Mouse (Mus musculus) heart, embryonic 15.5 days (tissue): Measurements from ENCODE around the gene Ubqln4. TPM values are rescaled to one million over a fixed set of nuclear protein-coding genes. Genes with fewer than 3 reads are reported as not detected.

Experiments
- ATAC-seq: fragments of 200-750 bp; cut with Nextera tagmentation; replicated peaks from 2 replicates; pipeline ENCODE4 v1.8.0; 2017; ENCODE audit warnings: low read depth, moderate TSS enrichment; ENCODE audit not compliant: insufficient number of reproducible peaks, insufficient read depth, low FRiP score
- H3K27ac ChIP-seq: fragments of 300-500 bp; sonication (generic); 2 replicates; pipeline ENCODE4 v1.5.1; 2015; ENCODE audit warnings: mild to moderate bottlenecking, inconsistent platforms
- H3K27me3 ChIP-seq: fragments of 300-500 bp; sonication (generic); 2 replicates; pipeline ENCODE4 v1.6.1; 2015; ENCODE audit warnings: inconsistent platforms
- H3K36me3 ChIP-seq: fragments of 300-500 bp; sonication (generic); 2 replicates; pipeline ENCODE4 v1.6.1; 2015; ENCODE audit warnings: mild to moderate bottlenecking, inconsistent platforms
- H3K4me1 ChIP-seq: fragments of 300-500 bp; sonication (generic); replicated peaks from 2 replicates; pipeline ENCODE4 v1.6.1; 2015; ENCODE audit warnings: inconsistent platforms
- H3K4me2 ChIP-seq: fragments of 300-500 bp; sonication (generic); 2 replicates; pipeline ENCODE4 v1.6.1; 2015; ENCODE audit warnings: inconsistent platforms, mild to moderate bottlenecking, moderate library complexity
- H3K4me3 ChIP-seq: fragments of 300-500 bp; sonication (generic); 2 replicates; pipeline ENCODE4 v1.5.1; 2015; ENCODE audit warnings: mild to moderate bottlenecking, inconsistent platforms
- H3K9ac ChIP-seq: fragments of 300-500 bp; sonication (generic); 2 replicates; pipeline ENCODE4 v1.6.1; 2015; ENCODE audit warnings: mild to moderate bottlenecking, inconsistent platforms
- H3K9me3 ChIP-seq: fragments of 300-500 bp; sonication (generic); replicated peaks from 2 replicates; pipeline ENCODE4 v1.6.1; 2016; ENCODE audit warnings: inconsistent platforms
- WGBS: fragments of 180-500 bp; shearing (Covaris S2); methylation state at CpG from one replicate; pipeline ENCODE4 v1.1.7; 2015; ENCODE audit warnings: mixed read lengths; 5-methylcytosine and 5-hydroxymethylcytosine counted together
- polyA plus RNA-seq: library from polyadenylated mRNA; unstranded; fragments of >200 nt; fragmentation: Nextera tagmentation; extraction: Ambion mirVana; gene quantifications from 2 replicates; pipeline ENCODE4 v1.2.1, GENCODE M21; 2015

Gene Ubqln4
- polyA plus RNA-seq, 1 experiment from 2014 or later = 30.0 TPM

DNA sequence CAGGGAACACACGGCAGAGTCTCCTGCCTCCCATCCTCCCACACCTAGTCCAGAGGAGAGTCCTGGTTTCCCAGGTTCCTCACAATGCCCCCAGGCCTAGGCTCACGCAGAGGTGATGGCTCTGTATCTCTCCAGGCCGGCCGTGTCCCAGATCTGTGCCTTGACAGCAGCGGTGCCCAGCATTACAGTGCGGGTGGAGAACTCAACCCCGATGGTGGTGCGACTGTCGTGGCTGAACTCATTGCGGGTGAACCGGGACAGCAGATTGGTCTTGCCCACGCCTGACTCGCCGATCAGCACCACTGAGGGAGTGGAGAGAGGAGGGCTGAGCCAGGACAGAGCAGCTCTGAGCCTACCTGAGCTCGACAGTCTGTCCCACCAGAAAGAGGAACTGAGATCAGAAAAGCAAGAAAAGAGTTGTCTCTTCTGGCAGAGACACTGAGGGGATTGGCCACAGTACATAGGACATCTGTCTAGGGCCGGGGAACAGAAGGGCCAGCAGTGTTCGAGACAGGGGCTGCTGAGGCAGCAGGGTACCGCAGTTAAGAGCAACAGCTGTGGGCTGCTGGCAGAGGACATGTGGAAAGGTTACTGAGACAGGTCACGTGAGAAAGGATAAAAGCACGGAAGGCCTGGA lies 8.5 kb upstream of the Ubqln4 start:
- Histone ChIP-seq H3K4me2 (no peak overlapping the region), H3K27ac (no peak overlapping the region), H3K4me3 (no peak overlapping the region), H3K36me3 (no peaks in the 10 kb centered on the region; the same call in 1 of the 2 replicates), H3K27me3 (no peaks in the 10 kb centered on the region), H3K9ac (no peak overlapping the region), H3K9me3 (no peaks in the 10 kb centered on the region), H3K4me1 (peaks cover 8% of the 10 kb centered on the region)
- 61% methylated on average over 20 of the region's 20 CpGs for WGBS
- ATAC-seq = no peak

DNA sequence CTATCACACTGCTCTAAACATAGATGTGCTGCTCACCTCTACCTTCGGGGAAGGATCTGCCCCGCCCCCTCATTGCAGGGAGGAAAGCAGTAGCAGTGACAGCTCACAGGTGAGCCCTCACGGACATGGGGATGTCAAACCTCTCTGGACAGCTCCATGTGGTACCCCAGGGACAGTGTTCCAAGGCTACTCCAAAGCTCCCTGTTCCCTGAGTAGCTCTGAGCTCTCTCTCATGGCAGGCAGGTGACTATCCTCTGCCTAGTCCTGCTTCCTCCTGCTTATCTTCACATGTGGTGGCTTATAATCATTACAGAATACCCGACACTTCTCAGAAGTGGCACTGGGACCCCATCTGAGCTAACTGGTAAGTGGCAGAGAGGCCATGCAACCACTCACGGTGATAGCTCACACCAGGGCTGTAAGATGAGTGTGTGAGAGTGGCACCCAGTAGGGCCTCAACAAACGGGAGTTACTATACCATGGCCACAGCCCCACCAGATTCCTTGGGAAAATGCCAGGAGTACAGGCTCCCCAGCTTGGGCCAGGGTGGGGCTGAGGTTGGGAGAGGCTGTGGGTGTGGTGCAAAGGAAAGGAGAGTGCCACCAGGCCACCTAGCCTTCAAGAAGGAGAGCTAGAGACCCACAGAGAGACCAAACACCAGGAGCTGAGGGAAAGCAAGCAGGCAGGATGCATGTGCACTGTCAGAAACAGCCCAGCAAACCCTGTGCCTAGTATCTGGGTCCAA lies 6.7 kb upstream of the Ubqln4 start:
- H3K4me1 ChIP-seq = peaks cover 10% of the 10 kb centered on the region
- H3K27me3 ChIP-seq = no peaks in the 10 kb centered on the region
- ATAC-seq = no peak
- 60% methylated on average over 6 of the region's 6 CpGs for WGBS
- no peak overlapping the region for H3K27ac ChIP-seq
- no peak overlapping the region for H3K4me2 ChIP-seq
- H3K36me3 ChIP-seq = no peaks in the 10 kb centered on the region
- no peaks in the 10 kb centered on the region for H3K9me3 ChIP-seq
- H3K4me3 ChIP-seq = no peak overlapping the region
- H3K9ac ChIP-seq = no peak overlapping the region

DNA sequence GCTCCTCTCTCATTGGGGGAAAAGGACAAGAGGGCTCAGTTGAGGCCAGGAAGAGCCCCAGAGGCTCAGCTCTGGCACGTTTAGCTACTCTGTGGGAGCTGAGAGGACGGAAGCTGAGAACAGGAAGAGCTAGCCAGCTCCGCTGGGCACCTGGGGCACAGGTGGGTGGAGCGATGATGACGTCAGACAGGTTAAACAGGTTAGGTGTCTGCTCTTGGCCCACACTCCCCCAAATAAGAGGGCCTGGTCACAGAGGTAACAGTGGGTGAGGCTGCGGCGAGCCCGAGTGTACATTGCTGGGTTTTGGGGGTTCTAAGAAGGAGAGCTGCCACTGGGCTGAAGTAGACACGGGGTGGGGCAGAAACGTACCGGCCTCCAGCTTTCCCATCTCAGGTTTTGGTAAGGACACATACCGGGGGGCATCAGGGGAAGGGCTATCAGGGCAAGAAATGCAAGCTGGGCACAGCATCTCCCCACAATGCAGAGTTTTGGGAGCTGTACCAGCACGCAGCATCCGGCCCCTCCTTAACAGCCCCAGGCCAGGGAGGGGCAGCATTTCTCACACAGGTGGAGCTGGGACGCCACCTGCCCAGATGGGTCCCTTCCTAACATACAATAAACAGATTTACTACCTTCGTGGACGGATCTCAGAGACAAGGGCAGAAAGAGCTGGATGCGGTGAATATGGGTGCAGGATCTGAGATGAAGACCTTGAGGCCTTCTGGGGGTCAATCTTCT lies 5.2 kb upstream of the Ubqln4 start, which contains the start of gene Rab25:
Gene Rab25, minus strand, starts transcription at position 121 of the 738 bp plus-strand sequence.
- H3K27me3 ChIP-seq = no peaks in the 10 kb centered on the region
- ATAC-seq = no peak
- no peak within 1 kb of the TSS for H3K27ac ChIP-seq
- peaks cover 13% of the 10 kb centered on the region for H3K4me1 ChIP-seq
- no peaks in the 10 kb centered on the region for H3K36me3 ChIP-seq
- no peaks in the 10 kb centered on the region for H3K9me3 ChIP-seq
- no peak within 1 kb of the TSS for H3K9ac ChIP-seq
- H3K4me3 ChIP-seq = no peak within 1 kb of the TSS
- 60% methylated on average over 18 of the region's 18 CpGs for WGBS
- no peak within 1 kb of the TSS for H3K4me2 ChIP-seq

DNA sequence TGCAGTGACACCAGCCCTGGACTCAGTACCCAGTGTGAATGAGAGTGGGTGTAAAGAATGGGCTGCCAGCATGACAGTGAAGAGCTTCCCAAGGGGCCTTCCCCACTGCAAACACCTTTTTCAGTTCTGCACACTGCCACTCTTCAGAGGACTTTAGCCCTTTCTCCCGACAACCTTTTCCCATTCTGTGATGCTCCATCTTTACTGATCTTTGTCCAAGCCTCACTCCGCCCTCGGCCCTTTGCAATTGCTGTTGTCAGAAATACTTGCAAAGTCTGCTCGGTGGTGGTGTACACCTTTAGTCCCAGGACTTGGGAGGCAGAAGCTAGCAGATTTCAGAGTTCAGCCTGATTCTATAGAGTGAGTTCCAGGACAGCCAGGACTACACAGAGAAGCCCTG lies 2.0 kb upstream of the Ubqln4 start:
- peaks cover 23% of the 10 kb centered on the region for H3K4me1 ChIP-seq
- no peak overlapping the region for H3K27ac ChIP-seq
- H3K27me3 ChIP-seq = no peaks in the 10 kb centered on the region
- 79% methylated on average over 4 of the region's 4 CpGs for WGBS
- H3K9ac ChIP-seq = no peak overlapping the region
- no peak overlapping the region; the same call in 1 of the 2 replicates for H3K4me3 ChIP-seq
- no peaks in the 10 kb centered on the region for H3K9me3 ChIP-seq
- peaks cover 13% of the 10 kb centered on the region for H3K36me3 ChIP-seq
- no peak for ATAC-seq
- peak overlapping the region; percentile 88 for H3K4me2 ChIP-seq

DNA sequence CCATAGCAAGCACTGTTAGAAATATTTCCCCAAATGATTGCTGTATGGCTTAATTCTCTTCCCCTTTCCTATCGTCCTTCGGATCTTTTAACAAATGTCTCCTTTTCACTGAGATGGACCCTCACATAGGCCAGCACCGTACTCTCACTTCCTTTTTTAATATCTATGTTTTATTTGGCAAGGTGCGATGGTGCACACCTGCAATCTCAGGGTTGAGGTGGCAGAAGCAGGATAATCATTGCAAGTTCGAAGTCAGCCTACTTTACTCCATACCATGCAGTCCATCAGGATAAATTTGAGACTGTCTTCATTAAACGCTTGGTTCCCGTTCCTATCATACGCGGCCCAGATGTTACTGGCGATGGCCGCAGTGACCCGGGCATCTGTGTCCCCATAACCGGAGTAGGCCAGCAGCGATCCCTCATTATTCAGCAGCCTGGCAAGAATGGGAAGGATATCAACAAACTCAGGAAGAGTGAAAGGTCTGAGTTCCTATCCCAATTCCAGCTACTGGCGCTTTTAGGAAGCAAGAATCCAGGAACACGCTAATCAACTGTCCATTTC lies 1.4 kb upstream of the Ubqln4 start:
- H3K4me3 ChIP-seq = peak overlapping the region; percentile 96
- peak overlapping the region; percentile 99 for H3K27ac ChIP-seq
- peaks cover 23% of the 10 kb centered on the region for H3K4me1 ChIP-seq
- no peaks in the 10 kb centered on the region for H3K9me3 ChIP-seq
- peaks cover 19% of the 10 kb centered on the region for H3K36me3 ChIP-seq
- no peak for ATAC-seq
- peak overlapping the region; percentile 88 for H3K4me2 ChIP-seq
- H3K27me3 ChIP-seq = no peaks in the 10 kb centered on the region
- 16% methylated on average over 16 of the region's 16 CpGs for WGBS
- H3K9ac ChIP-seq = peak overlapping the region; percentile 81

DNA sequence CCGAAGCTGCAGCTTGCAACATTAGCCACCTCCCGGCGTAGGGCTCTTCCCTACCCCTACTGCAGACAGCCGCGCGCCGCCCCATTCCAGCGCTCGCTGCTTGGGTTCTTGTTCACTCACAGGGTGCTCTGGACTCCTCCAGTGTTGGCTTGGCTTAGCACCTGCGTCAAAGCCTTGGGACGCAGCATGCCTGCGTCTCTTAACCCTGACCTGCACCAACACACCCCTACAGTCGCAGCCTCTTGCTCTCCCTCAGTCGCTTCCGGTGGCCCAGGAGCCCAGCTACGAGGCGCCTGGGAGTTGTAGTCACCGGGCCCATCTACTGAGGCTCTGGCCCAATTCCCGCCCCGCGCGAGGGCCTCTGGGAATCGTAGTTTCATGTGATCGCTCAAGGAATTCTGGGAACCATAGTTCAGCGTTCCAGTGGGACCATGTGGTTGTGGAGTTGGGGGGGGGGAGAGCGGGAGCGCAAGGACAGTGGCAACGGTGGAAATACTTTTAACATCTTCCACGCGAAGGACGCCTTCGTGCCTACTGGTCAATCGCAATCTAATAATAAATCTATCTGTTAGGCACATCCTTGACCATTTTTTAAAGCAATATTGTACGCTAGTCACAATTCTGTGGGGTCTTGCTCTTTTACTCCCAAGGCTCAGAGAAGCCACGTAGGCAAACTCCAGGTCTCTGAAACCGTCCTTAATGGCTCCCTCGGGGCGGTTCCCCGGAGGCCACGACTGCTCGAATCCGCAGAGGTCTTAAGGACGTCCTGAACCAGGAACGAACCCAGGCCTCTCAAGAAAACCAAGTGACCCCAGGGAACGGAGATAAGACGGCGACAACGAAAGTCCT lies 658 bp upstream of the Ubqln4 start, which contains the start of gene Lamtor2:
Gene Lamtor2, minus strand, starts transcription at position 399 of the 849 bp plus-strand sequence.
- peak within 1 kb of the TSS; percentile 88 for H3K4me2 ChIP-seq
- peak; percentile 87 for ATAC-seq
- no peaks in the 10 kb centered on the region for H3K27me3 ChIP-seq
- H3K9me3 ChIP-seq = no peaks in the 10 kb centered on the region
- H3K4me1 ChIP-seq = peaks cover 23% of the 10 kb centered on the region
- H3K4me3 ChIP-seq = peak within 1 kb of the TSS; percentile 96
- peak within 1 kb of the TSS; percentile 81 for H3K9ac ChIP-seq
- under 1% methylated on average over 48 of the region's 48 CpGs for WGBS
- peaks cover 25% of the 10 kb centered on the region for H3K36me3 ChIP-seq
- H3K27ac ChIP-seq = peak within 1 kb of the TSS; percentile 99

DNA sequence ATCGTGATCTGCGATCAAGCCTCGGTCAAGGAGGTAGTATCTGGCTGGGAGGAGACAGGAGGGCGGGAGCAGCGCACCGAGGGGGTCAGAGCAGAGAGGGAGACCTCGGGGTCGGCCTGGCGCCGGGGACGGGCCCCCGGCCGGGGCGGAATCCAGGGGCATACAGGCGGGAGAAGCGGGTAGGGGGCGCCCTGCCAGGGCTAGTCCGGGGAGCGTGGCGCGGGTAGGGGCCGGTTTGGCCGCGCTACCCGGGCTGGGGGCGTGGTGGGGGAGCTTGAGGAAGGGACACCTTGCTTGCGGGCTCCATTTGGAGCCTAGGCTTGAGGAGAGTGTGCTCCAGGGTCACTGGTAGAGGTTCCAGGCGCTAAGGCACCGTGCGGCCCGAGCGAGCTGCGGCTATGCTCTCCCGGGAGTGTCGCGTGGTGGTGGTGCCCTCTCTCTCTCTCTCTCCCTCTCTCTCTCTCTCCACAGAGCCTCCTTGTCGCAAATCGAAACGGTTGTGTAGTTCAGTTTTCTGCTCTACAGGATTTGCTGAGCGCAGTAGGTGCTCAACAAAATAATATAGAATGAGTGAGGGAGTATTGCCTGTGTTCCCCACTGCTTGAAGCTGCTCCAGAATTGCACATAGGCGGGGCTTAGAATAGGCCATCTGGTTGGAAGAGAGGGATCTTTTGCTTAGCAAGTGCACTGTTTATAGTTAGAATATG lies 475 bp downstream of the Ubqln4 start:
- Histone ChIP-seq H3K9ac (peak overlapping the region; percentile 81), H3K4me3 (peak overlapping the region; percentile 96), H3K27ac (peak overlapping the region; percentile 99), H3K9me3 (no peaks in the 10 kb centered on the region), H3K36me3 (peaks cover 35% of the 10 kb centered on the region), H3K4me2 (peak overlapping the region; percentile 88), H3K4me1 (peaks cover 23% of the 10 kb centered on the region), H3K27me3 (no peaks in the 10 kb centered on the region)
- WGBS = under 1% methylated on average over 41 of the region's 41 CpGs
- ATAC-seq = peak; percentile 44

DNA sequence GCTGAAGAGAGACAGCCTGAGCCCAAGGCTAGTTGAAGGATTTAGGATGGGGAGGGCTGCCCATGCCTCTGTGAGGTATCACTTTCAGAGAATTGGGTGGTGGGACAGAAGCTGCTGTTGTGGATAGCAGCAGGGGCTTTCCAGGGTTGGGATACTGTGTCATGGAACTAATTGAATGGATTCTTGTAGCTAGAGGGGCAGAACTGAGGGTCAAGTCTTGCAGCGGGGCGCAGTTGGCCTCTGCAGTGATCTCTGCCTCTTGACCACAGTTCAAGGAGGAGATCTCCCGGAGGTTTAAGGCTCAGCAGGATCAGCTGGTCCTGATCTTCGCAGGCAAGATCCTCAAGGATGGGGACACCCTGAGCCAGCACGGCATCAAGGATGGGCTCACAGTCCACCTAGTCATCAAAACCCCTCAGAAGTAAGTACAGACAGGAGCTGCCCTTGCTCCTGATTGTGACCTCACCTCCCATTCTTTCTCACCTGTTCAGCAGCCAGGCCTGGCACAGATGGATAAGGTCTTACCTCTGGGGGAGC lies 1.6 kb downstream of the Ubqln4 start:
- H3K4me1 ChIP-seq = peaks cover 23% of the 10 kb centered on the region
- H3K9me3 ChIP-seq = no peaks in the 10 kb centered on the region
- no peak overlapping the region for H3K4me3 ChIP-seq
- H3K4me2 ChIP-seq = peak overlapping the region; percentile 13; the same call in 1 of the 2 replicates
- no peak overlapping the region for H3K27ac ChIP-seq
- peaks cover 46% of the 10 kb centered on the region for H3K36me3 ChIP-seq
- WGBS = 89% methylated on average over 5 of the region's 5 CpGs
- H3K9ac ChIP-seq = peak overlapping the region; percentile 23; the same call in 1 of the 2 replicates
- no peaks in the 10 kb centered on the region for H3K27me3 ChIP-seq
- no peak for ATAC-seq

DNA sequence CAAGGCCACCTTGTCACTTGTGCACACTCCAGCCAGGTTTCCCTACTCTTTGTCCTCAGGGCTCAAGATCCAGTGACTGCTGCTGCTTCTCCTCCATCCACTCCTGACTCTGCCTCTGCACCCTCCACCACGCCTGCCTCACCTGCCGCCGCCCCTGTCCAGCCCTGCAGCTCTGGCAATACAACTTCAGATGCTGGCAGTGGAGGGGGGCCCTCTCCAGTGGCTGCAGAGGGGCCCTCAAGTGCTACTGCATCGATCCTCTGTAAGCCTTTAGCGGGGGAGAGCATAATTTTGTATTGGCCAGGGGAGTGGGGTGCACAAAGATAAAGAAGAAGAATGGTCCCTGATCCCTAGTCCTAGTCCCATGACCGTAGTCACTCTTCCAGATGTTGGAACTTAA lies 2.2 kb downstream of the Ubqln4 start:
- Histone ChIP-seq H3K4me2 (no peak overlapping the region), H3K9me3 (no peaks in the 10 kb centered on the region), H3K4me3 (no peak overlapping the region), H3K27me3 (no peaks in the 10 kb centered on the region), H3K27ac (no peak overlapping the region), H3K36me3 (peaks cover 52% of the 10 kb centered on the region), H3K9ac (peak overlapping the region; percentile 34; the same call in 1 of the 2 replicates), H3K4me1 (peaks cover 23% of the 10 kb centered on the region)
- 98% methylated on average over 6 of the region's 6 CpGs for WGBS
- ATAC-seq = no peak

DNA sequence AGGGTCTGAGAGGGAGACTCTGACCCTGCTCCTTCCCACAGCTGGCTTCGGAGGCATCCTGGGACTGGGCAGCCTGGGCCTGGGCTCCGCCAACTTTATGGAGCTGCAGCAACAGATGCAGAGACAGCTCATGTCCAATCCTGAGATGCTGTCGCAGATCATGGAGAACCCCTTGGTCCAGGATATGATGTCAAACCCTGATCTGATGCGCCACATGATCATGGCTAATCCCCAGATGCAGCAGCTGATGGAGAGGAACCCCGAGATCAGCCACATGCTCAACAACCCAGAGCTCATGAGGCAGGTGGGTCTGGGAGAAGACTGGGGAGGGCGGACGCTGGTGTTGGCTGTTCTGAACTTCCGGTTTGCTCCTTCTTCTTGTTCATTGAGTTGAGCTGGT lies 3.1 kb downstream of the Ubqln4 start:
- WGBS = 95% methylated on average over 8 of the region's 8 CpGs
- H3K9me3 ChIP-seq = no peaks in the 10 kb centered on the region
- H3K27me3 ChIP-seq = no peaks in the 10 kb centered on the region
- no peak overlapping the region for H3K9ac ChIP-seq
- peaks cover 61% of the 10 kb centered on the region for H3K36me3 ChIP-seq
- H3K4me3 ChIP-seq = no peak overlapping the region
- ATAC-seq = no peak
- no peak overlapping the region for H3K4me2 ChIP-seq
- peaks cover 17% of the 10 kb centered on the region for H3K4me1 ChIP-seq
- no peak overlapping the region for H3K27ac ChIP-seq
